Mouse (Mus musculus) neural tube, embryonic 10.5 days (tissue): ENCODE measurements around the gene Gmppa.

ENCODE experiments used
- DNase-seq: peaks from one replicate; pipeline ENCODE4 v3.0.0-alpha.2; 2017; ENCODE audit warnings: low spot score; ENCODE audit errors: extremely low spot score

Gene Gmppa

DNA sequence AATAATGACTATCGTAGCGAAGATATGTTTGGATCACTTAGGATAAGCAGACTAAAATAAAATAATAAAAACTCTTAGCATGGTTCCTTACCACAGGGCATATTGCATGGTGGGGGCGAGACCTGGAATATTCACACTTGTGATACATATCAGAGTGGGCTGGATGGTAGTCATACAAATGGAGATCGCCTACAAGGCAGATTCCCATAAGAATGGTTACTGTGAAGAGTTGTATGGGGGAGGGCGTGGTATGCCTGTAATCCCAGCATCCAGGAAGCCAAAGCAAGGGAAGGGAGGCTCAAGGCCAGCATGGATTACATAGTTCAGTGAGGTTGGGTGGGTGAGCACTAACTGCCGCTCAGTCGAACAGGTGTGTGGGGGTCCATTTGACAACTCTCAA is 45.0 kb downstream of the Gmppa start:
- no peak for DNase-seq

DNA sequence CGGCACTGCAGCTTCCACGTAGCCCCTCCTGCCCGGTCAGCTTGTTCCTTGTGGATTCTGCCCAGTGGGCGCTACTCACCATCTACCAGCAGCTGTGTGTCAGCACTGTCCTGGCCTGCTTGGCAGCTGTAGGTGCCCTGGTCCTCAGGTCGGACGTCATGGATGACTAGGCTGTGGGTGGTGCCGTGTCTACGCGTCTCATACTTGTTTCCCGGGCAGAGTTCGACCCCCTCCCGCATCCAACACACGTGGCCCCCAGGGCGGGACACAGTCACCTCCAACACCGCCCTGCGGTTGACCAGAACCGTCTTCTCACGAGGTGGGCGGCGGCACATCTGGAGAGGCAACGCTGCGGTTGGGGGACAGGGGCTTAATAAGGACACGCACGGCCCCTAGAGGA is 50.8 kb downstream of the Gmppa start:
- peak; percentile 39 for DNase-seq

DNA sequence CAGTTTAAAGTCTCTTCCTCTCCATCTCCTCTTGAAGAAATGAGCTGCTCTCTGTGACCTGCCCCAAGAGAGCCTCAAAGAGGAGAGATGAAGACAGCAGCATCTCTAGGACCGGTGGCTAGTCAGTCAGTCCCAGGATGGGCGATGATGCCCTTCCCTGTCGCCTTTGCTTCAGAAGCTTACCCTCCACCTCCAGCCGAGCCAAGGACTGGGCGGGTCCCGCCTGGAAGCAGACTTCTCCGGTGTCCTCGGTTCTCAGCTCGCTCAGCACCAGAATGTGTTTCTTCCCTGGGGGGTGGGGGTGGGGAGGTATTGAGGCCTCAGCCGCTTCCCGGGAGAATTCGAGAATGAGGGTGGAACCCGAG is 51.3 kb downstream of the Gmppa start:
- DNase-seq, result no peak

DNA sequence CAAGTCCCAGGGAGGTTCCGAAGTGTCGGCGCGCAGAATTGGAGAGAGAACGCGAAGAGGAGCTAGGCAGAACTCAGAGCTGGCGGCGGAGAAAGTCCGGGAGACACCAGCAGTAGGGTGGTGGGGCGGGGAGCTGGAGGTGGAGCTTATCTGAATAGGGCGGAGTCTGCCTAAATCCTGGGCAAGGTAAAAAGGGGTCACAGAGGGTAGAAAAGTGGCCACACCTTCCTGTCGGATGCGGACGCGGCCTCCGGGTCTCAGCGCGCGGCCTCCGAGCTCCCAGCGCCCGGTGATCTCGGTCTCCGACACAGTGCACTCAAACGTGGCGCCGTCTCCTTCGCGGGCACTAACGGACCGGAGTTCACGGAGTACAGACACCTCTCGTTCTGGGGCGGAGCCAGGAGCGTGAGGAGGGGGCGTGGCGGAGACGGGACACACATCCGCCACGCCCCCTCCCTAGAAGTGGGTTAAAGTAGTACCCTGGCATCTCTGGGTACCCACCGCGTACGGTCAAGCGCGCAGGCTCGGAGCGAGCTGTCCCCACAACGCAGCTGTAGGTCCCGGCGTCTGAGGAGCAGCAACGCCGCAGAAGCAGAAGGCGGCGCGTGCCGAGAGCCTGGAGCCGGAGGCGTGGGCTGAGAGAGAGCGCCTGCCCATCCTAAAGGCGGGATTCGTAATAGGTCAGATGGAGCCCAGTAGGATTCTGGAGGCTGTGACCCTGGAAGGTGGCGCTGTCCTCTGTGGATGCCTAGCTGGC is 51.9 kb downstream of the Gmppa start:
- peak; percentile 87 for DNase-seq

DNA sequence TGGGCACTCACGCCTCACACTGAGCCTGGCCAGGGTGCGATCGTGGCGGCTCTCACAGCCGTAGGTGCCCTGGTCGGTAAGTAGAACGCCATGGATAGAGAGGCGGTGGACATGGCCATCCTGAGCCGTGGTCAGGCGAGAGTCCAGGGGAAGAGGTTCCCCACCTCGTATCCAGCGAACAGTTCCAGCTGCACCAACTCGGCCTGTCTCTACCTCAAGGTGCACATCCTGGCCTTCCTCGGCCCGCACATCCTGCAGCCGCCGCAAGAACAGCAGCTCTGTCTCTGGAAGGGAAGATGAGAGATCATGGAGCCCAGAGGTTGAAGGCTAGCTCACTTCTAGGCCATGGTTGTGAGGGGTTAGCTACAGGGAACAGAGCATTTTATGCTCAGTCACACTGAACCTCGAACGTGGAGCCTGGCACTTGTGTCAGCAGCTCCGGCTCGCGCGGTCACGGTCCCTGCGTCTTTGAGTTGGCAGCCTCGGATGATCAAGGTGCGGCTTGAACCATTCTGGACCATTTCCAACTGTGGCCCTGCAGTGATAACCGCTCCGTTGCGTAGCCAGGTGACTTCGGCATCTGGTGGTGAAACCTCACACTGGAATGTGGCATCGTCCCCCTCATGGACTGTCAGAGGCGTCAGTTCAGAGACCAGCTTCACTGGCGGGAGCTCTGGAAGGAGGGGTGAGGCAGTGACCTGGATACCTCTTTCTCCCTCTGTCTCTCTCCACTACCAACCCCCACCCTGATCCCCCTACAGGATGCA is 55.2 kb downstream of the Gmppa start:
- DNase-seq, result no peak

DNA sequence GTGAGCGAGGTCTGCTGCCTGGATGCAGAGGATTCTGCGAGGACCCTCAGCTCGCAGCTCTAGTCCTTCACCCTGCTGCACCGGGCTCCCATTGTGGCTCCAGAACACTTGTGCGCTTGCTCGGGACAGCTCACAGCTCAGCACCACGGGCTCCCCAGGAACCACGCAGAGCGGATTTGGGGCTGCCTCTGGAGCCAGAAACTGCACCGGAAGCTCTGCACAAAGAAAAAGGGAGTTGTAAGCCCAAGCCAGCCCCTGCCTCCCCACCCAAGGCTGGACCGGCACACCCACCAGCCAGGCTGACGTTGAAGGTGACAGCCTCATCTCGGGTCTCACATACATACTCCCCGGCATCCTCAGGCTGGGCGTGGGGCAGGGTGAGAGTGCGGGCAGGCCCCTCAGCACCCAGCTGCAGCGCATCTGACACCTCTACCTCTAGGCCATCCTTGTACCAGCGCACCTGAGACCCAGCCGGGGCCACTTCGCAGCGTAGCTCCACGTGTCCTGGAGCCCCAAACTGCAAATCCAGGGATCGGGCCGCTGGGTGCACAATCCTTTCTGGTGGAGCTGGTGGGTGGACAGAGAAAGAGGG is 56.9 kb downstream of the Gmppa start:
- DNase-seq, result no peak
